Mouse (Mus musculus) embryonic facial prominence, embryonic 11.5 days (tissue): ENCODE data around the gene Slc35b2. TPM values are rescaled to one million over a fixed set of nuclear protein-coding genes. Genes with fewer than 3 reads are reported as not detected.

ENCODE experiments used
- ATAC-seq: fragments of 200-750 bp; cut with Nextera tagmentation; replicated peaks from 2 replicates; pipeline ENCODE4 v1.8.0; 2017; ENCODE audit warnings: low read depth; ENCODE audit not compliant: insufficient number of reproducible peaks, low FRiP score, low TSS enrichment
- DNase-seq: peaks from one replicate; pipeline ENCODE4 v3.0.0-alpha.2; 2015; ENCODE audit warnings: low spot score
- H3K27ac ChIP-seq: fragments of 300-500 bp; sonication (generic); replicated peaks from 2 replicates; pipeline ENCODE4 v1.5.1; 2014; ENCODE audit warnings: mild to moderate bottlenecking, low read depth, low read length, control low read depth
- H3K27me3 ChIP-seq: fragments of 300-500 bp; sonication (generic); 2 replicates; pipeline ENCODE4 v1.6.1; 2014; ENCODE audit warnings: mild to moderate bottlenecking, low read length, moderate library complexity, mixed read lengths; ENCODE audit not compliant: control insufficient read depth, insufficient read depth
- H3K36me3 ChIP-seq: fragments of 300-500 bp; sonication (generic); replicated peaks from 2 replicates; pipeline ENCODE4 v1.6.1; 2014; ENCODE audit warnings: low read depth, mild to moderate bottlenecking, low read length, moderate library complexity, mixed read lengths; ENCODE audit not compliant: control insufficient read depth, insufficient read depth
- H3K4me1 ChIP-seq: fragments of 300-500 bp; sonication (generic); 2 replicates; pipeline ENCODE4 v1.6.1; 2014; ENCODE audit warnings: low read length, mixed read lengths; ENCODE audit not compliant: control insufficient read depth, insufficient read depth
- H3K4me2 ChIP-seq: fragments of 300-500 bp; sonication (generic); 2 replicates; pipeline ENCODE4 v1.6.1; 2014; ENCODE audit warnings: low read depth, mild to moderate bottlenecking, control low read depth, low read length, moderate library complexity
- H3K4me3 ChIP-seq: fragments of 300-500 bp; sonication (generic); 2 replicates; pipeline ENCODE4 v1.5.1; 2014; ENCODE audit warnings: low read depth, low read length, control low read depth
- H3K9ac ChIP-seq: fragments of 300-500 bp; sonication (generic); replicated peaks from 2 replicates; pipeline ENCODE4 v1.6.1; 2014; ENCODE audit warnings: mild to moderate bottlenecking, control low read depth, low read length
- H3K9me3 ChIP-seq: fragments of 300-500 bp; sonication (generic); replicated peaks from 2 replicates; pipeline ENCODE4 v1.6.1; 2016; ENCODE audit warnings: mild to moderate bottlenecking, low read length, inconsistent platforms, mixed read lengths; ENCODE audit not compliant: control insufficient read depth
- WGBS: fragments of 180-500 bp; shearing (Covaris S2); extraction: QIAGEN DNeasy Blood & Tissue Kit; methylation state at CpG from one replicate; pipeline ENCODE4 v1.1.7; 2014; 5-methylcytosine and 5-hydroxymethylcytosine counted together
- polyA plus RNA-seq: library from polyadenylated mRNA; unstranded; fragments of >200 nt; fragmentation: Nextera tagmentation; extraction: Ambion mirVana; gene quantifications from 2 replicates; pipeline ENCODE4 v1.2.1, GENCODE M21; 2014

Slc35b2 gene
- polyA plus RNA-seq, 1 experiment from 2014 or later: 85.6 TPM

GRCm38 (mm10) chr17:45591701-45592605 lies 28.3 kb downstream of the Slc35b2 start:
- WGBS: 39% methylated on average over 16 of the region's 16 CpGs
- Histone ChIP-seq H3K36me3 (no peaks in the 10 kb centered on the region), H3K4me3 (no peak overlapping the region), H3K27ac (no peak overlapping the region), H3K27me3 (peaks cover 6% of the 10 kb centered on the region), H3K9me3 (no peaks in the 10 kb centered on the region), H3K4me2 (no peak overlapping the region), H3K9ac (peak overlapping the region; percentile 34), H3K4me1 (peaks cover 14% of the 10 kb centered on the region)
- ATAC-seq (no peak), DNase-seq (no peak)

- Histone ChIP-seq H3K27me3 (peaks cover 6% of the 10 kb centered on the region), H3K9ac (peak overlapping the region; percentile 34; the same call in 1 of the 2 replicates), H3K36me3 (no peaks in the 10 kb centered on the region), H3K27ac (no peak overlapping the region), H3K9me3 (no peaks in the 10 kb centered on the region), H3K4me2 (peak overlapping the region; percentile 7; the same call in 1 of the 2 replicates), H3K4me3 (no peak overlapping the region), H3K4me1 (peaks cover 14% of the 10 kb centered on the region)
- WGBS: 56% methylated on average over 8 of the region's 8 CpGs
- ATAC-seq: no peak
- no peak for DNase-seq
These were observed 29.1 kb downstream of the Slc35b2 start for GRCm38 (mm10) chr17:45592606-45593431.

GRCm38 (mm10) chr17:45593479-45593878 lies 29.8 kb downstream of the Slc35b2 start:
- ATAC-seq: no peak
- Histone ChIP-seq H3K4me1 (peaks cover 14% of the 10 kb centered on the region), H3K27me3 (peaks cover 6% of the 10 kb centered on the region), H3K9me3 (no peaks in the 10 kb centered on the region), H3K36me3 (no peaks in the 10 kb centered on the region), H3K27ac (no peak overlapping the region), H3K4me2 (0 out of 2 replicates have a peak overlapping the region, but pooled peaks have one; percentile 10), H3K9ac (no peak overlapping the region), H3K4me3 (no peak overlapping the region; the same call in 1 of the 2 replicates)
- WGBS: 32% methylated on average over 8 of the region's 8 CpGs
- DNase-seq: no peak

GRCm38 (mm10) chr17:45594195-45594594 lies 30.5 kb downstream of the Slc35b2 start:
- Histone ChIP-seq H3K4me3 (peak overlapping the region; percentile 47; the same call in 1 of the 2 replicates), H3K4me2 (peak overlapping the region; percentile 93), H3K36me3 (no peaks in the 10 kb centered on the region), H3K9ac (no peak overlapping the region), H3K9me3 (no peaks in the 10 kb centered on the region), H3K4me1 (peaks cover 14% of the 10 kb centered on the region), H3K27ac (no peak overlapping the region), H3K27me3 (peaks cover 6% of the 10 kb centered on the region)
- no peak for DNase-seq
- 34% methylated on average over 8 of the region's 8 CpGs for WGBS
- ATAC-seq: no peak

- Histone ChIP-seq H3K27me3 (peaks cover 6% of the 10 kb centered on the region), H3K36me3 (no peaks in the 10 kb centered on the region), H3K4me1 (peaks cover 18% of the 10 kb centered on the region), H3K4me3 (peak overlapping the region; percentile 47), H3K4me2 (peak overlapping the region; percentile 93), H3K27ac (no peak overlapping the region), H3K9me3 (no peaks in the 10 kb centered on the region), H3K9ac (peak overlapping the region; percentile 56)
- under 1% methylated on average over 58 of the region's 58 CpGs for WGBS
- DNase-seq (peak; percentile 78), ATAC-seq (peak; percentile 54)
These were observed 31.4 kb downstream of the Slc35b2 start for GRCm38 (mm10) chr17:45594881-45595735.

- no peaks in the 10 kb centered on the region for H3K9me3 ChIP-seq
- no peak for ATAC-seq
- H3K9ac ChIP-seq: peak overlapping the region; percentile 56
- H3K4me1 ChIP-seq: peaks cover 15% of the 10 kb centered on the region
- no peak for DNase-seq
- 3% methylated on average over 23 of the region's 23 CpGs for WGBS
- peak overlapping the region; percentile 47 for H3K4me3 ChIP-seq
- no peaks in the 10 kb centered on the region for H3K36me3 ChIP-seq
- H3K27ac ChIP-seq: no peak overlapping the region
- peaks cover 6% of the 10 kb centered on the region for H3K27me3 ChIP-seq
- peak overlapping the region; percentile 93 for H3K4me2 ChIP-seq
These were observed 32.2 kb downstream of the Slc35b2 start for GRCm38 (mm10) chr17:45595736-45596390.
